Mouse (Mus musculus): ENCODE results near the gene Wdfy3. TPM values are rescaled to one million over a fixed set of nuclear protein-coding genes. Genes with fewer than 3 reads are reported as not detected.
"Not testable (repeated sequence)": the region's sequence is repeated elsewhere in the genome, so short reads cannot be mapped to it uniquely, and the experiment has no call there.

Wdfy3 gene
- polyA plus RNA-seq, 1 experiment: 24.7 TPM

- DNase-seq (ENCODE audit: low spot score): no peak
Observed at GRCm38 (mm10) chr5:101948641-101949040, 121.1 kb downstream of the Wdfy3 start.

- DNase-seq (ENCODE audit: low spot score): no peak
Observed at GRCm38 (mm10) chr5:101945731-101946130, 124.0 kb downstream of the Wdfy3 start.

- no peak for DNase-seq (ENCODE audit: low spot score)
Observed at GRCm38 (mm10) chr5:101937909-101938596, 131.7 kb downstream of the Wdfy3 start.

GRCm38 (mm10) chr5:101937362-101937761, 132.4 kb downstream of the Wdfy3 start:
- DNase-seq (ENCODE audit: low spot score): no peak

GRCm38 (mm10) chr5:101935893-101936292, 133.8 kb downstream of the Wdfy3 start:
- DNase-seq (ENCODE audit: low spot score): no peak

- DNase-seq (ENCODE audit: low spot score): no peak
Observed at GRCm38 (mm10) chr5:101934629-101935028, 135.1 kb downstream of the Wdfy3 start.

GRCm38 (mm10) chr5:101932971-101933810, 136.5 kb downstream of the Wdfy3 start:
- DNase-seq (ENCODE audit: low spot score): no peak

- DNase-seq (ENCODE audit: low spot score): no peak
Observed at GRCm38 (mm10) chr5:101931997-101932396, 137.7 kb downstream of the Wdfy3 start.

GRCm38 (mm10) chr5:101926311-101926710, 143.4 kb downstream of the Wdfy3 start:
- no peak for DNase-seq (ENCODE audit: low spot score)

GRCm38 (mm10) chr5:101923710-101924109, 146.0 kb downstream of the Wdfy3 start:
- no peak for DNase-seq (ENCODE audit: low spot score)

- no peak for DNase-seq (ENCODE audit: low spot score)
Observed at GRCm38 (mm10) chr5:101919559-101919958, 150.2 kb downstream of the Wdfy3 start.

GRCm38 (mm10) chr5:101909468-101909867, 160.3 kb downstream of the Wdfy3 start:
- no peak for DNase-seq (ENCODE audit: low spot score)

GRCm38 (mm10) chr5:101905624-101906023, 164.1 kb downstream of the Wdfy3 start:
- no peak for DNase-seq (ENCODE audit: low spot score)

GRCm38 (mm10) chr5:101904841-101905240, 164.9 kb downstream of the Wdfy3 start:
- DNase-seq (ENCODE audit: low spot score): not testable (repeated sequence)

GRCm38 (mm10) chr5:101902686-101903085, 167.0 kb downstream of the Wdfy3 start:
- no peak for DNase-seq (ENCODE audit: low spot score)

GRCm38 (mm10) chr5:101899981-101900380, 169.7 kb downstream of the Wdfy3 start:
- DNase-seq (ENCODE audit: low spot score): no peak

GRCm38 (mm10) chr5:101896784-101897183, 172.9 kb downstream of the Wdfy3 start:
- DNase-seq (ENCODE audit: low spot score): no peak

- no peak for DNase-seq (ENCODE audit: low spot score)
Observed at GRCm38 (mm10) chr5:101895717-101896645, 173.7 kb downstream of the Wdfy3 start.

- no peak for DNase-seq (ENCODE audit: low spot score)
Observed at GRCm38 (mm10) chr5:101895119-101895518, 174.6 kb downstream of the Wdfy3 start.

- DNase-seq (ENCODE audit: low spot score): no peak
Observed at GRCm38 (mm10) chr5:101893820-101894515, 175.8 kb downstream of the Wdfy3 start.

- DNase-seq (ENCODE audit: low spot score): no peak
Observed at GRCm38 (mm10) chr5:101891694-101892416, 177.9 kb downstream of the Wdfy3 start.
